ENCODE assay signal across 23 mouse cellular contexts in genomic region chr17:47999403-47999802, GRCm38 (mm10). TPM values are rescaled to one million over a fixed set of nuclear protein-coding genes. Genes with fewer than 3 reads are reported as not detected.
A peak's percentile ranks its signal among the peaks of the same experiment; 100 is the strongest.
DNase-seq lines count a peak whose midpoint lies in the region; ATAC-seq lines count a peak whose summit lies in the region.
"Had no signal": no experiment of that assay in that cellular context is flagged by ENCODE, and none has a peak within 500 bp of the region (broad histone marks: within the 10 kb centered on the region; RNA-seq: fewer than 3 reads in every experiment).

No protein-coding gene starts in this region.

- H3K9me3 ChIP-seq in heart, embryonic 12.5 days (replicated peaks), result no peaks in the 10 kb centered on the region
- no peaks in the 10 kb centered on the region for H3K9me3 ChIP-seq in embryonic facial prominence, embryonic 10.5 days
- no peaks in the 10 kb centered on the region for H3K9me3 ChIP-seq in liver, embryonic 15.5 days (replicated peaks)
- H3K9me3 ChIP-seq: embryonic facial prominence, embryonic 13.5 days; limb, embryonic 13.5 days; megakaryocyte, embryonic 14.5 days had no signal

- no peaks in the 10 kb centered on the region for H3K36me3 ChIP-seq in heart, embryonic 12.5 days
- no peaks in the 10 kb centered on the region for H3K36me3 ChIP-seq in embryonic facial prominence, embryonic 10.5 days (replicated peaks)
- no peaks in the 10 kb centered on the region for H3K36me3 ChIP-seq in liver, embryonic 15.5 days (replicated peaks)
- H3K36me3 ChIP-seq: embryonic facial prominence, embryonic 13.5 days; limb, embryonic 13.5 days had no signal

- DNase-seq in heart, postnatal 14 days, result no peak
- DNase-seq in embryonic facial prominence, embryonic 10.5 days (ENCODE audit: low spot score), result no peak
- peak; percentile 76 for DNase-seq in lung, postnatal 25 days (ENCODE audit: low spot score)
- DNase-seq in layer of hippocampus, postnatal 36 days, result no peak
- no peak for DNase-seq in cerebellum, adult 9-11 months
- DNase-seq: cerebellum, adult 11 months; thymus, postnatal 14 days had no signal

- 58% methylated on average over 6 of the region's 6 CpGs for WGBS in heart, embryonic 12.5 days
- WGBS in embryonic facial prominence, embryonic 10.5 days, result 60% methylated on average over 6 of the region's 6 CpGs
- 29% methylated on average over 6 of the region's 6 CpGs for WGBS in liver, embryonic 15.5 days (ENCODE audit: insufficient replicate concordance)

- intact Hi-C loops in heart, postnatal 14 days (cut with DNase I), result no loop called here

- H3K4me3 ChIP-seq in heart, embryonic 12.5 days, result no peak overlapping the region
- no peak overlapping the region for H3K4me3 ChIP-seq in embryonic facial prominence, embryonic 10.5 days
- no peak overlapping the region for H3K4me3 ChIP-seq in liver, embryonic 15.5 days (replicated peaks)
- H3K4me3 ChIP-seq: embryonic facial prominence, embryonic 13.5 days; left cerebral cortex, adult 2 months; limb, embryonic 13.5 days; megakaryocyte, embryonic 14.5 days had no signal

- peaks cover 30% of the 10 kb centered on the region for H3K4me1 ChIP-seq in heart, embryonic 12.5 days (replicated peaks)
- H3K4me1 ChIP-seq in embryonic facial prominence, embryonic 10.5 days, result peaks cover 63% of the 10 kb centered on the region
- peaks cover 45% of the 10 kb centered on the region for H3K4me1 ChIP-seq in liver, embryonic 15.5 days (replicated peaks)

- H3K27ac ChIP-seq in heart, embryonic 12.5 days (ENCODE audit: poor library complexity, severe bottlenecking), result no peak overlapping the region
- H3K27ac ChIP-seq in embryonic facial prominence, embryonic 10.5 days (replicated peaks), result peak overlapping the region; percentile 58
- H3K27ac ChIP-seq in liver, embryonic 15.5 days (replicated peaks), result peak overlapping the region; percentile 24
- H3K27ac ChIP-seq: embryonic facial prominence, embryonic 13.5 days; left cerebral cortex, adult 2 months; limb, embryonic 13.5 days had no signal

- no peaks in the 10 kb centered on the region for H3K27me3 ChIP-seq in heart, embryonic 12.5 days (replicated peaks)
- peaks cover 18% of the 10 kb centered on the region for H3K27me3 ChIP-seq in embryonic facial prominence, embryonic 10.5 days (replicated peaks; ENCODE audit: low read depth, poor library complexity, severe bottlenecking)
- H3K27me3 ChIP-seq in liver, embryonic 15.5 days, result no peaks in the 10 kb centered on the region
- H3K27me3 ChIP-seq: embryonic facial prominence, embryonic 13.5 days; limb, embryonic 13.5 days had no signal

- 0 out of 2 replicates have a peak overlapping the region, but pooled peaks have one; percentile 20 for H3K9ac ChIP-seq in heart, embryonic 12.5 days
- H3K9ac ChIP-seq in liver, embryonic 15.5 days, result no peak overlapping the region
- H3K9ac ChIP-seq: embryonic facial prominence, embryonic 13.5 days; limb, embryonic 13.5 days had no signal

- no peak overlapping the region for H3K4me2 ChIP-seq in heart, embryonic 12.5 days
- H3K4me2 ChIP-seq in liver, embryonic 15.5 days, result peak overlapping the region; percentile 36
- H3K4me2 ChIP-seq: embryonic facial prominence, embryonic 13.5 days; limb, embryonic 13.5 days had no signal

- no peak for ATAC-seq in heart, embryonic 12.5 days (ENCODE audit: insufficient number of reproducible peaks, low FRiP score)
- no peak for ATAC-seq in liver, embryonic 15.5 days (ENCODE audit: insufficient read depth)
- ATAC-seq: hindbrain, embryonic 16.5 days had no signal

RNA-seq across cellular contexts. Expression of gene 1700122O11Rik, which starts 38.7 kb away (rescaled TPM):
- not detected in 2 replicates for polyA plus RNA-seq in heart, embryonic 12.5 days (2016; fragmentation: Nextera tagmentation; extraction: Ambion mirVana)
- total RNA-seq in heart, postnatal 14 days (2021), result not detected
- polyA plus RNA-seq in embryonic facial prominence, embryonic 10.5 days (2016; fragmentation: Nextera tagmentation; extraction: Ambion mirVana), result not detected in 2 replicates
- not detected in 2 replicates for polyA plus RNA-seq in liver, embryonic 15.5 days (2015; fragmentation: Nextera tagmentation; extraction: Ambion mirVana)
- total RNA-seq in layer of hippocampus, postnatal 36 days (2021), result not detected
- total RNA-seq: adrenal gland, adult 18-20 months; ES-E14; layer of hippocampus, adult 18-20 months; left cerebral cortex, adult 2 months had no signal
- polyA plus RNA-seq: embryonic facial prominence, embryonic 13.5 days; forebrain, embryonic 11.5 days; gonadal fat pad, adult 2 months; heart, postnatal 0 days; hindbrain, embryonic 16.5 days; kidney, embryonic 14.5 days; limb, embryonic 13.5 days; neural tube, embryonic 14.5 days; small intestine, adult 2 months had no signal
